Mouse (Mus musculus): ENCODE data around the gene Tas2r135. TPM values are rescaled to one million over a fixed set of nuclear protein-coding genes. Genes with fewer than 3 reads are reported as not detected.

Gene Tas2r135
- total and polyA plus RNA-seq, 2 experiments from 2014 or later, result not detected

GRCm38 (mm10) chr6:42362974-42363373 lies 42.3 kb upstream of the Tas2r135 start:
- no peaks in the 10 kb centered on the region for H3K27me3 ChIP-seq (ENCODE audit: insufficient read depth, low read length)
- no peak overlapping the region for H3K27ac ChIP-seq (ENCODE audit: low read depth, low read length)
- 55% methylated on average over 3 of the region's 3 CpGs for WGBS
- H3K4me3 ChIP-seq (ENCODE audit: low read depth, low read length), result no peak overlapping the region
- no peaks in the 10 kb centered on the region for H3K9me3 ChIP-seq (ENCODE audit: low read length)
- TF ChIP-seq CTCF (IDR thresholded peaks at IDR 0.05), result no peak
- H3K9ac ChIP-seq (replicated peaks; ENCODE audit: low read length, poor library complexity, severe bottlenecking), result no peak overlapping the region
- DNase-seq (ENCODE audit: low spot score) (no peak), ATAC-seq (ENCODE audit: low FRiP score) (no peak; the same call in 1 of the 2 replicates)
- no peak overlapping the region for H3K4me2 ChIP-seq (ENCODE audit: low read depth, low read length, poor library complexity, severe bottlenecking)
- peaks cover 14% of the 10 kb centered on the region for H3K36me3 ChIP-seq (ENCODE audit: insufficient read depth, low read length)
- H3K4me1 ChIP-seq (ENCODE audit: insufficient read depth, low read length), result 0 out of 2 replicates have a peak, but pooled peaks cover 2% of the 10 kb centered on the region

GRCm38 (mm10) chr6:42364066-42364465 lies 41.2 kb upstream of the Tas2r135 start:
- TF ChIP-seq CTCF (IDR thresholded peaks at IDR 0.05), result no peak
- H3K9ac ChIP-seq (replicated peaks; ENCODE audit: low read length, poor library complexity, severe bottlenecking), result no peak overlapping the region
- no peak for ATAC-seq (ENCODE audit: low FRiP score)
- H3K27me3 ChIP-seq (ENCODE audit: insufficient read depth, low read length), result no peaks in the 10 kb centered on the region
- H3K9me3 ChIP-seq (ENCODE audit: low read length), result no peaks in the 10 kb centered on the region
- 87% methylated on average over 4 of the region's 4 CpGs for whole genome bisulfite sequencing
- no peak overlapping the region for H3K27ac ChIP-seq (ENCODE audit: low read depth, low read length)
- DNase-seq (ENCODE audit: low spot score), result no peak
- H3K36me3 ChIP-seq (ENCODE audit: insufficient read depth, low read length), result peaks cover 8% of the 10 kb centered on the region
- 0 out of 2 replicates have a peak, but pooled peaks cover 2% of the 10 kb centered on the region for H3K4me1 ChIP-seq (ENCODE audit: insufficient read depth, low read length)
- H3K4me3 ChIP-seq (ENCODE audit: low read depth, low read length), result no peak overlapping the region
- H3K4me2 ChIP-seq (ENCODE audit: low read depth, low read length, poor library complexity, severe bottlenecking), result no peak overlapping the region

DNA sequence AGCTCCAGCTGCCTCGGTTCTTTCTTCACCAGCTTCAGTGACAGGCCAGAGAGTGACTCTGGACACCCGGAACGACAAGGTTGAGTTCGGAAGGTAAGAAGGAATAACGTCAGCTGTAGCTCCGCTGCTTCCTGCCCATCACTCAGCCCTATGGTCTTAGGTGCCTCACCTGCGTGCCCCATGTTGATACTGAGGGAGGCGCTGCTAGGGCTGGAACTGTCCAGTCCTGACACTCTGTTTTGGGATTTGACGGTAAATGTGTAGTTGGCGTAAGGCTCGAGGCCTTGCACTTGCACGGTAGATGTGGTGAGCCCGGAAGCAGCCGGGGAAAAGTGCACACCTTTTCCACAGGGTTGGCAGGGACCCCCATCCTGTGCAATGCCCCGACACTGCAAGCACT lies 40.6 kb upstream of the Tas2r135 start:
- ATAC-seq (ENCODE audit: low FRiP score) (no peak), DNase-seq (ENCODE audit: low spot score) (no peak)
- Histone ChIP-seq H3K27ac (ENCODE audit: low read depth, low read length) (no peak overlapping the region), H3K4me3 (ENCODE audit: low read depth, low read length) (no peak overlapping the region), H3K4me2 (ENCODE audit: low read depth, low read length, poor library complexity, severe bottlenecking) (no peak overlapping the region), H3K4me1 (ENCODE audit: insufficient read depth, low read length) (0 out of 2 replicates have a peak, but pooled peaks cover 2% of the 10 kb centered on the region), H3K36me3 (ENCODE audit: insufficient read depth, low read length) (0 out of 2 replicates have a peak, but pooled peaks cover 3% of the 10 kb centered on the region), H3K27me3 (ENCODE audit: insufficient read depth, low read length) (no peaks in the 10 kb centered on the region), H3K9ac (replicated peaks; ENCODE audit: low read length, poor library complexity, severe bottlenecking) (no peak overlapping the region), H3K9me3 (ENCODE audit: low read length) (no peaks in the 10 kb centered on the region)
- TF ChIP-seq CTCF (IDR thresholded peaks at IDR 0.05), result no peak
- 92% methylated on average over 15 of the region's 15 CpGs for WGBS

GRCm38 (mm10) chr6:42365215-42365614 lies 40.0 kb upstream of the Tas2r135 start:
- Histone ChIP-seq H3K9me3 (ENCODE audit: low read length) (no peaks in the 10 kb centered on the region), H3K27ac (ENCODE audit: low read depth, low read length) (no peak overlapping the region), H3K4me2 (ENCODE audit: low read depth, low read length, poor library complexity, severe bottlenecking) (no peak overlapping the region), H3K4me3 (ENCODE audit: low read depth, low read length) (no peak overlapping the region), H3K36me3 (ENCODE audit: insufficient read depth, low read length) (no peaks in the 10 kb centered on the region), H3K4me1 (ENCODE audit: insufficient read depth, low read length) (0 out of 2 replicates have a peak, but pooled peaks cover 2% of the 10 kb centered on the region), H3K27me3 (ENCODE audit: insufficient read depth, low read length) (no peaks in the 10 kb centered on the region), H3K9ac (replicated peaks; ENCODE audit: low read length, poor library complexity, severe bottlenecking) (no peak overlapping the region)
- no peak for TF ChIP-seq CTCF (IDR thresholded peaks at IDR 0.05)
- ATAC-seq (ENCODE audit: low FRiP score) (no peak), DNase-seq (ENCODE audit: low spot score) (no peak)
- 96% methylated on average over 6 of the region's 6 CpGs for WGBS

- H3K4me3 ChIP-seq (ENCODE audit: low read depth, low read length), result no peak overlapping the region
- ATAC-seq (ENCODE audit: low FRiP score) (no peak), DNase-seq (ENCODE audit: low spot score) (no peak)
- WGBS, result 12% methylated on average over 3 of the region's 3 CpGs
- no peak overlapping the region for H3K4me2 ChIP-seq (ENCODE audit: low read depth, low read length, poor library complexity, severe bottlenecking)
- no peak for TF ChIP-seq CTCF (IDR thresholded peaks at IDR 0.05)
- 0 out of 2 replicates have a peak, but pooled peaks cover 4% of the 10 kb centered on the region for H3K27me3 ChIP-seq (ENCODE audit: insufficient read depth, low read length)
- H3K27ac ChIP-seq (ENCODE audit: low read depth, low read length), result no peak overlapping the region
- peaks cover 4% of the 10 kb centered on the region; the same call in 1 of the 2 replicates for H3K4me1 ChIP-seq (ENCODE audit: insufficient read depth, low read length)
- H3K9me3 ChIP-seq (ENCODE audit: low read length), result no peaks in the 10 kb centered on the region
- no peak overlapping the region for H3K9ac ChIP-seq (replicated peaks; ENCODE audit: low read length, poor library complexity, severe bottlenecking)
- no peaks in the 10 kb centered on the region for H3K36me3 ChIP-seq (ENCODE audit: insufficient read depth, low read length)
Measured at GRCm38 (mm10) chr6:42369870-42370269, 35.4 kb upstream of the Tas2r135 start.

- no peaks in the 10 kb centered on the region for H3K9me3 ChIP-seq (ENCODE audit: low read length)
- no peak for TF ChIP-seq CTCF (IDR thresholded peaks at IDR 0.05)
- no peak overlapping the region for H3K4me2 ChIP-seq (ENCODE audit: low read depth, low read length, poor library complexity, severe bottlenecking)
- ATAC-seq (ENCODE audit: low FRiP score) (no peak), DNase-seq (ENCODE audit: low spot score) (no peak)
- no peak overlapping the region for H3K4me3 ChIP-seq (ENCODE audit: low read depth, low read length)
- 52% methylated on average over 4 of the region's 4 CpGs for WGBS
- no peak overlapping the region for H3K27ac ChIP-seq (ENCODE audit: low read depth, low read length)
- H3K27me3 ChIP-seq (ENCODE audit: insufficient read depth, low read length), result 0 out of 2 replicates have a peak, but pooled peaks cover 4% of the 10 kb centered on the region
- peaks cover 4% of the 10 kb centered on the region; the same call in 1 of the 2 replicates for H3K4me1 ChIP-seq (ENCODE audit: insufficient read depth, low read length)
- H3K9ac ChIP-seq (replicated peaks; ENCODE audit: low read length, poor library complexity, severe bottlenecking), result no peak overlapping the region
- no peaks in the 10 kb centered on the region for H3K36me3 ChIP-seq (ENCODE audit: insufficient read depth, low read length)
Measured at GRCm38 (mm10) chr6:42370630-42371363, 34.4 kb upstream of the Tas2r135 start.
